Mouse (Mus musculus) testis, adult 2 months (tissue): Measurements from ENCODE around the gene Hint1.

Experiments
- CTCF ChIP-seq: fragments of 200-500 bp; IDR thresholded peaks from 2 replicates; pipeline ENCODE4 v1.5.1; 2012; ENCODE audit warnings: low read depth, mild to moderate bottlenecking, inconsistent platforms, low read length, moderate library complexity; ENCODE audit not compliant: control insufficient read depth, insufficient read depth, insufficient replicate concordance
- POLR2A ChIP-seq: fragments of 200-500 bp; IDR thresholded peaks from 2 replicates; pipeline ENCODE4 v1.6.1; 2012; ENCODE audit warnings: low read depth, mild to moderate bottlenecking, inconsistent platforms, low read length, moderate library complexity; ENCODE audit not compliant: control insufficient read depth

GRCm38 (mm10) chr11:54881051-54881474, 14.9 kb downstream of the Hint1 start:
- TF ChIP-seq CTCF (no peak), POLR2A (no peak)
